Mouse (Mus musculus): ENCODE data around the gene Cbx7.
"Not testable (repeated sequence)": the region's sequence is repeated elsewhere in the genome, so short reads cannot be mapped to it uniquely, and the experiment has no call there.

Cbx7 gene

DNA sequence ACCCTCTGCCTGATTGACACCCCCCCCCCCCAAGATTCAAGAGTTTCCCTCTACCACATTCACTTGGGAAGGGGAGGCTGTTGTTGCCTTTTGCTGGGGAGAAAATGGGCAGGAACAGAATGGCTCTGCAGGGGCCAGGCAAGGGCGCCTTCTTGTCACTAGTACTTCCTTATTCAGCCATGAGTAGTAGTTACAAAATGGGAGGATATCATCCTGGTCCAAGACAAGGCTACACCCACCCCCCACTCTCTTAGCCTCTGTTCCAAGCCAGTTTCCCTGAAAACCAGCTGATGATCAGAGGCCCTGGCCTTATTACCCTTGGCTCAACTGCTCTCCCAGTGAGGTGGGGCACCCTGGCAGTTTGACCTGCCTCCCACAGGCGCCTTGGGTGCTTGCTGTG, 42.2 kb downstream of the Cbx7 start:
- peak in 1 of 2 experiments; percentile 8 for DNase-seq (ENCODE audit: inconsistent age in 2 of 2, low spot score in 1 of 2)

- DNase-seq (ENCODE audit: inconsistent age in 2 of 2, low spot score in 1 of 2): no peak
These were observed 42.6 kb downstream of the Cbx7 start for GRCm38 (mm10) chr15:79928316-79928715.

GRCm38 (mm10) chr15:79927637-79928122, 43.2 kb downstream of the Cbx7 start:
- DNase-seq (ENCODE audit: inconsistent age in 2 of 2, low spot score in 1 of 2): peak; percentile 96 to 98

- DNase-seq (ENCODE audit: inconsistent age in 2 of 2, low spot score in 1 of 2): peak in 1 of 2 experiments; percentile 58
These were observed 44.0 kb downstream of the Cbx7 start for GRCm38 (mm10) chr15:79926856-79927416.

GRCm38 (mm10) chr15:79919787-79920186, 51.1 kb downstream of the Cbx7 start:
- DNase-seq (ENCODE audit: inconsistent age in 2 of 2, low spot score in 1 of 2): no peak

GRCm38 (mm10) chr15:79918485-79918884, 52.4 kb downstream of the Cbx7 start:
- DNase-seq (ENCODE audit: inconsistent age in 2 of 2, low spot score in 1 of 2): peak in 1 of 2 experiments; percentile 18

- peak in 1 of 2 experiments; percentile 33 for DNase-seq (ENCODE audit: inconsistent age in 2 of 2, low spot score in 1 of 2)
These were observed 53.7 kb downstream of the Cbx7 start for GRCm38 (mm10) chr15:79917111-79917720.

GRCm38 (mm10) chr15:79916150-79916549, 54.8 kb downstream of the Cbx7 start:
- DNase-seq (ENCODE audit: inconsistent age in 2 of 2, low spot score in 1 of 2): no peak

DNA sequence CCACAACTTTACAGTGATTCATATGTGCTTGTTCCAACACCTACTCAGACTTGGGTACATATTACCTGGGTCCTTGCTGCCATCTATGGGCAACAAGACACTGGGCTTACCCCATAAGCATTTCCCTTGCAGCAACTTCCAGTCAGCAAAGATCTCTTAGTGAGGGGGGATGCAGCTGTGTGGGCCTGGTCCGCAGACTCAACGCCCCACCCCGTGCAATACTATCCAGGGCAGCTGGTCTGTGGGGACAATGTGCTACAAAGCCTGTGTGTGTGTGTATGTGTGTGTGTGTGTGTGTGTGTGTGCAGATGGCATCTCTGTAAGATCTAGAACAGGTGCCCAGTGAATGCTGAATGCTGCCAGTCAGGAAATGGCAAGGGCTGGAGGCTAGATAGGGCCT, 56.6 kb downstream of the Cbx7 start:
- DNase-seq (ENCODE audit: inconsistent age in 2 of 2, low spot score in 1 of 2): peak in 1 of 2 experiments; percentile 44

DNA sequence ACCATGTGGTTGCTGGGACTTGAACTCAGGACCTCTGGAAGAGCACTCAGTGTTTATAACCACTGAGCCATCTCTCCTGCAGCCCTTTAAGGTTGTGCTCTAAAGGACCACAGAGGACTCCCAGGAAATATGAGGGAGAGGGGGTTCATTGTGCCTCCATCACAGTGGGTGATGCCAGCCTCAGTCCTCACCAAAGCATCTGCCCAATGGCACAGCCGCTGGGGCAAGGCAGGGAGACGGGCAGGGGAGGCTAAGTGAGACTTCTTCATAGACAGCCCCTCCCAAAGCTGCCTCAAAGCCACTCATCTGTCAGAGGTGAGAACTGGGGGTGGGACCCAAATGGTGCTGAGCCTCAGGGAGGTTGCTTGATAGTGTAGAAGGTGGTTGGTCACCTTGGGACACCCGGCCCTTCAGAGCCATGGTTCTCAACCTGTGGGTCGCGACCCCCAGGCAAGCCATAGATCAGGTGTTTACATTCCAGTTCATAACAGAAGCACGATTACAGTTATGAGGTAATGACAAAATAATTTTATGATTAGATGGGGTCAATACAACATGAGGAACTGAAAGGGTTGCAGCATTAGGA, 57.1 kb downstream of the Cbx7 start:
- DNase-seq (ENCODE audit: inconsistent age in 2 of 2, low spot score in 1 of 2): peak in 1 of 2 experiments; percentile 18

- no peak for DNase-seq (ENCODE audit: inconsistent age in 2 of 2, low spot score in 1 of 2)
These were observed 59.6 kb downstream of the Cbx7 start for GRCm38 (mm10) chr15:79911339-79911738.

DNA sequence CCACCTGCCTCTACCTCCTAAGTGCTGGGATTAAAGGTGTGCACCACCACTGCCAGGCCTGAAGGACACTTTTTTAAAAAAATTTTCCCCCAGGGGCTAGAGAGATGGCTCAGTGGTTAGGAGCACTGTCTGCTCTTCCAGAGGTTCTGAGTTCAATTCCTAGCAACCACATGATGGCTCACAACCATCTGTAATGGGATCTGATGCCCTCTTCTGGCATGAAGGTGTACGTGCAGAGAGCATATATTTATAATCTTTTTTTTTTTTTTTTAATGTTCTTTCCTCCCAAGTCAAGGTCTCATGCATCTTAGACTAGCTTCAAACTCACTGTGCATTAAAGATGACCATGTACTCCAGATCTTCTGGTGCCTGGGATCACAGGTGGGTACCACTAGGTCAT, 60.1 kb downstream of the Cbx7 start:
- peak in 1 of 2 experiments; percentile 20 for DNase-seq (ENCODE audit: inconsistent age in 2 of 2, low spot score in 1 of 2)

- DNase-seq (ENCODE audit: inconsistent age in 2 of 2, low spot score in 1 of 2): not testable (repeated sequence)
These were observed 61.9 kb downstream of the Cbx7 start for GRCm38 (mm10) chr15:79909006-79909405.

DNA sequence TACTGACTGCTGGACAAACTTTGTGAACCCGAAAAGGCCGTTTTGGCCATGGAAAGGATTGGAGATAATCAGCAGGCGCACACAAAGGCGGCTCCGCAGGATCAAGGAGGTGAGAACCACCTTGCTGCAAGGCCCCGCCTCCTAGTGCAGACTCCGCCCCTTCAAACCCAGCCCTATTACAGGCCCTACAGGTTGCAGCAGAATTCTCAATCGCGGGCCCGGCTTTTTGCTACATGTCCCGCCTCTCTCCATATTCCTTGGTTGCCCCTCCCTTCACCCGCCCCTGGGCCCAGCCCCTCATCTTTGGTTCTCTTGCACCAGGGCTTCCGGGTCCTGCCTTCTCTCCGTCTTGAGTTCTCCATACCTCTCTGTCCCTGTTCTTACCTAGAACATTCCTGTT, 64.1 kb downstream of the Cbx7 start:
- no peak for DNase-seq (ENCODE audit: inconsistent age in 2 of 2, low spot score in 1 of 2)

DNA sequence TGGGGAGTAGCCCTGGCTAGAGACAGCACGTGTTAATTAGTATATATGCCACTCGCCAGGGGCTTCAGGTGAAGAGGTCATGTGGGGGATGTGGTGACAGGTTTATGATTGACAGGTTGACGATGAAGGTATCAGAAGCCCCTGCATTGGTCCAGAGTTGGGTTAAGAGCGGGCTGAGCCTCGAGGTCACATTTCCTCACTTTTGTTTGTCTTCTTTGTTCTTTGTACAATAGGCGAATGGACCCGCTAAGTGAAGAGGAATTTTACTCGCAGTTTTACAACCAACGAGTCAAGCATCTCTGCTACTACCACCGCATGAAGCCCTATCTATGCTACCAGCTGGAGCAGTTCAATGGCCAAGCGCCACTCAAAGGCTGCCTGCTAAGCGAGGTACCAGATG, 65.7 kb downstream of the Cbx7 start:
- DNase-seq (ENCODE audit: inconsistent age in 2 of 2, low spot score in 1 of 2): no peak

DNA sequence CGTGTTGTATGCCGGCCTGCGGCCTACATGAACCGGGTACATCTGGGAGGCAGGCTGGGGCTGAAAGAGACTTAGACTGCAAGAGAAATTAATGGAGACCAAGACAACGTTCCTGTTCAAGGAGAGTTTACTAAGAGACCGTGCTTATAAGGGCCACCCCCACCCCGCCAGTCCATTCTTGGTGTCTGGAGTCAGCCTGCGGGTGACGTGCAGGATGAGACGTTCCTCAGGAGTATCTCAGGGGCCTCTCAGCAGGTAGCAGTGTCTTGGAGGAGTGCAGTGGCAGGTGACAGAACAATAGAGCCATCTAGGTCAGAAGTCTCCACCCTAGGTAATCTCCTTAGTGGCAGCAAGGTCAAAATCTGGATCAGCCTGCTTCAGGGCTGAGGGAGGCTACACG, 66.2 kb downstream of the Cbx7 start:
- not testable (repeated sequence) for DNase-seq (ENCODE audit: inconsistent age in 2 of 2, low spot score in 1 of 2)

DNA sequence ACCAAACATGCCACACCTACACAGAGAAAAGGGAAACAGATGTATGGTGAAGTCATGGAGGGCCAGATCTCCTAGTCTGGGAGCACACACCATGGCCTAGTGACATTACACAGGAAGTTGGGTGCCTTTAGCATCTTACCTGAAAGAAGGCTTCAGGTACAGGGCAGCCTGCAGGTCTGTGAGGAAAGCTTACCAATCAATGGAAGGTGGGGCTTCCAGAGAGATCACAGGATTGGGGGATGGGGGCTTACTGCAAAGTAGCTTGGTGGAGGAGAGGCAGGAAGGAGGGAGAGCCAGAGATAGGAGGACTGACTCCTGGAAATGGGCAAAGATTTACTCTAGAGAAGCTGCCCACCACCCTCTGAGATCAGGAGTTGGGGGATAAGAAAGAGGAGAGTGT, 67.0 kb downstream of the Cbx7 start:
- no peak for DNase-seq (ENCODE audit: inconsistent age in 2 of 2, low spot score in 1 of 2)

- not testable (repeated sequence) for DNase-seq (ENCODE audit: inconsistent age in 2 of 2, low spot score in 1 of 2)
These were observed 67.8 kb downstream of the Cbx7 start for GRCm38 (mm10) chr15:79903081-79903480.

DNA sequence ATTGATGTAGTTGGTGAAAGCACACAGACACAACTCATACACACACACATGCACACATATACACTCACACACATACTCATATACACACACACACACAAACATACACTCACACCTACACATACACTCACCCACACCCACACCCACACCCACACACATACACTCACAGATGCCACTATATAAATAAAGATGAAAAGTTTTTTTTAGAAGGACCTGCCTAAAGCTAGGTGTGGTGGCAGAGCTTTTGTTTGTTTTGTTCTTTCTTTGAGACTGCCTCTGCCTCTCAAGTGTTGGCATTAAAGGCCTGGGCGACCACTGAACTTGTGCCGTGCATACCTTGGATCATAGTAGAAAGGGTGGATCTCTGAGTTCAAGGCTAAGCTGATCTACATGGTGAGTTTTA, 69.5 kb downstream of the Cbx7 start:
- no peak for DNase-seq (ENCODE audit: inconsistent age in 2 of 2, low spot score in 1 of 2)

DNA sequence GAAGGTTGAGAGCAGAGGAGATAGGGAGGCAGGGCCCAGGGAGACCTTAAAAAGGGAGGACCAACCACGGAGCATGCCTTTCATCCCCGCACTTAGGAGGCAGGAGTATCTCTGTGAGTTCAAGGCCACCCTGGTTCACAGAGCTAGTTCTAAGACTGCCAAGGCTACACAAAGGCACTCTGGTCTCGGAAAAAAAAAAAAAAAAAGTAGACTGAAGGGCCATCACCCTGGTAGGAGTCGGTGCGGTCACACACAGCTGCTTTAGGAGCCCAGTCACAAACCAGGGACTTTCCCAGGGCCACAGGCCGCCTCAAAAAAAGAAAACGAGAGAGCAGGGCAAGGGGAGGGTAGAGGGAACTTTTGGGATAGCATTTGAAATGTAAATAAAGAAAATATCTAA, 70.2 kb downstream of the Cbx7 start:
- DNase-seq (ENCODE audit: inconsistent age in 2 of 2, low spot score in 1 of 2): peak; percentile 36 to 57

- DNase-seq (ENCODE audit: inconsistent age in 2 of 2, low spot score in 1 of 2): peak in 1 of 2 experiments; percentile 57
These were observed 71.0 kb downstream of the Cbx7 start for GRCm38 (mm10) chr15:79899828-79900510.

DNA sequence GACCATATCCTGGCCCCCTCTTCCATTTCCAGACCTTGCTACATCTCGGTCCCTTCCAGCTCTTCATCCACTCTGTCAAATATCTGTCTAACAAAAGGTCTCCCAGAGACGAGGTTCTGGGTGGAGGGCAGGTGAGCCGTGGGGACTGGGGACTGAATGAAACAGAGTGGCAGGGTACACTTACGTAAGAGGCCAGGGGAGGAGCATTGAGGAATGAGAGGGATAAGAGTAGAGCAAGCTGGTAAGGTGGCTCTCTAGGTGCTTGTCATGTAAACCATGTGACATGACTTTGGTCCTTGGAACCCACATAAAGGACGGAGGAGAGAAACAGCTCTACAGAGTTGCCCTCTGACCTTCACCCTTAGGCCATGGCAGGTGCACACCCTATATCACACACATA, 71.9 kb downstream of the Cbx7 start:
- no peak for DNase-seq (ENCODE audit: inconsistent age in 2 of 2, low spot score in 1 of 2)
